Mouse (Mus musculus) spleen, adult 12 weeks (tissue): Measurements from ENCODE around the gene Rnf181.

ENCODE experiments used
- DNase-seq: peaks from one replicate; pipeline ENCODE4 v3.0.0; 2022; ENCODE audit warnings: low spot score

The Rnf181 gene

DNA sequence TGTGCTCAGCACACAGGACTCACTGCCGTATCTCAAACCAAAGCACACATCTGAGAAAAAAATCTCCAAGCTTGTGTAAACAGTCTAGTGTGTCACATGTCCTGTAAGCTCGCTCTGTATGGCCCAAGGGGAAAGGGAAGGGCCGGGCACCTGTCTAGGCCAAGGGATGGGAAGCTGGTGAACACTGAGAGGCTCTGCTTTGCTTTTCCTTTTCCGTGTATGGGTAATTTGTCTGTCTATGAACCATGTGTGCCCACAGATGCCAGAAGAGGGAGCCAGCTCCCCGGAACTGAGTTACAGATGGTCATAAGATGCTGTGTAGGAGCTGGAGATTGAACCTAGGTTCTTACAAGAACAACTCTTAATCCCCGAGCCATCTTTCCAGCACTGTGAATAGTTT lies 40.5 kb downstream of the Rnf181 start:
- no peak for DNase-seq

DNA sequence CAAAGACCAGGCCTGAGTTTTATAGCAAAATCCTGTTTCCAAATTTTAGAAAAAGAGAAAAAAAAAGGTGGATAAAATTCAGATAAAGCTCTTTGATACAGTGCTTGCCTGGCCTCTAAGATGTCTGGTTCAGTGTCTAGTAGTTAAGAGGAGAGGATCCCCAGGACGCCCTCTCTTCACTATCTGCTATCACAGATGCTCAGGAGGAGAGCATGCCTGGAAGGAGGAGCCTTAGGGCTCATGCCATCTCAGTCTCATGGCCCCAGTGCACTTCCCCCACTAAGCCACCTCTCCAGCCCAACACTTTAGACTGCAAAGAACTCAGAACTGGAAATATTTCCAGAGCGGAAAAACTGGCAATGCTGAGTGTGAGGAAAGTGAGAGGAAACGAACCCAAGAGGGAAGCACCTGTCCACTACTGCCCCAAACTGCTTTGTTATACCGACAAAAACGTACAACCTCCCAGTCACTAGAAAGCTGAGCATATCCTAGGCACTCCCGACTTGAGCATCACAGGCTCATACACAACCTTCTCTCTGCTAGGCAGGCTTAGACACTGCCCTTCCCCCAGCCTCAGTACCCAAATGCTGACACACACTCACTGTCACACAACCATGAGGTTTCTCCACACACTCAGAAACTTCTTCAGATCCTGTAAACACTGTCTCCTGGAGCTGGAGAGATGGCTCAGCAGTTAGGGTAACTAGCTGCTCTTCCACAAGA lies 42.8 kb downstream of the Rnf181 start:
- no peak for DNase-seq

DNA sequence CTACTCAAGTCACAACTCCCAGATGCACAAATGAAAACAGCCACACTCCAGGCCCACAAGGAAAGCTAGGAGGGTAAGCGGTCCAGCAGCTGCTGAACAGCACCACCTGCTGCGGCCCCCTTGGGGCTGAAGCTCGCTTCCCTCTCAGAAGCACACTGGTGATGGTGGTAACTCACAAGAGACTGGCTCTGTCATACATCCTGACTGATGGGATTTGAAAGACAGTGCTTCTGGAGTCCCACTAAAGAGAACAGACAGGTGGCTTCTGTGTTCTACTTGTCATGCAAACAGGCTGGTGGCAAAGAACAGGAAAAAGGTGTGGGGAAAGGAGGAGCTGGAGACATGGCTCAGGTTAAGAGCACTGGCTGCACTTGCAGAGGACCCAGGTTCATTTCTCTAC lies 43.8 kb downstream of the Rnf181 start:
- no peak for DNase-seq

DNA sequence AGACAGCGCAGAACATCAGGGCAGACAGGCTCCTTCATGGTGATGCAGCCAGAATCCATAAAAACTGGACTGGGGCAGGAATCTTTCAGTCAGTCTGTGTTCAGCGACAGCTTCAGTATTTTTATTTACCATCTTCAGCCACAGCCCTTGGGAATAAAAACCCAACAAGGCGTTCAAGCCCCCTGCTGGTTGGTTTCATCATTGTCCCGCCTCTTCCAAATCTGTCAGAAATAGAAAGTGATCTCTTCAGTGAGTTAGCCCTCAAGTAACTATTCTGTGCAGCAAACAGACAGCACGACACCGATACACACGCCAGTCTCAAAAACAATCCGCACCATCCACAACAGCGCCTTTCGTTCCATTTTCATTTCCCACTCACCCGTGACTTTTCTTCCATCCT lies 47.7 kb downstream of the Rnf181 start:
- DNase-seq, result peak; percentile 14

DNA sequence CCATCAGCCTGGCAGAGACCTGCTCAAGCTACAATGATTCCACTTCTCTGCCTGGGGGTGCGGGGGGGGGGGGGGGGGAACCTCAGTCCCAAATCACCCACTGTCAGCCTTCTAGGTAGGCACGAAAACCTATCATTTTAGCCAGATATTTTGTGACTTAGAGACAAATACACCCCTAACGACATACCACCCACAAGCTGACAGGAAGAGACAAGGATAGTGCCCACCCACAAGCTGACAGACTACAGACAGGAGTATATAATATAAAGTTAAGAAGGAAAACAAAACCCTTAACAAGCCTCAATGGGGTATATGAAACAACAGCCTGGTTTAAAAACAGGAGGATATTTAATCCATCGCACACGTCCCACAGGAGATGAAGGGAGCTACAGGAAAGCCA lies 48.3 kb downstream of the Rnf181 start:
- no peak for DNase-seq

DNA sequence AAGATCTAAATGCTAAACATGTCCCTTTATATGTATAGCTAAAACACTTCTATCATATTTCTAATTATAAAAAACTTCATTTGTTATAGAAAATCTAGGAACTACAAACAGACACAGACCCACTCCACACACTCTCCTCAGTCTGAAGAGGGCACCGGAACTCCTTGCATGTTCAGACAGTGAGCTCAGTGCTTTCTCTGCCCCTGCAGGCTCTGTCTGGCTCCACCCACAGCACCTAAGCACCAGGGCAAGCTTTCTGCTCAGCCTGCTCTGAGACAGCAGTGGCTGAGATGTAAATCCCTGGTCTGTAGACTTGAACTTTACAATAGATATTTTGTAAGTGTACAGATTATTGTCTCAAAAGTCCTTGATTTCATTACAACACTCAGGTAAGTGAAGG lies 50.7 kb downstream of the Rnf181 start:
- DNase-seq, result no peak

DNA sequence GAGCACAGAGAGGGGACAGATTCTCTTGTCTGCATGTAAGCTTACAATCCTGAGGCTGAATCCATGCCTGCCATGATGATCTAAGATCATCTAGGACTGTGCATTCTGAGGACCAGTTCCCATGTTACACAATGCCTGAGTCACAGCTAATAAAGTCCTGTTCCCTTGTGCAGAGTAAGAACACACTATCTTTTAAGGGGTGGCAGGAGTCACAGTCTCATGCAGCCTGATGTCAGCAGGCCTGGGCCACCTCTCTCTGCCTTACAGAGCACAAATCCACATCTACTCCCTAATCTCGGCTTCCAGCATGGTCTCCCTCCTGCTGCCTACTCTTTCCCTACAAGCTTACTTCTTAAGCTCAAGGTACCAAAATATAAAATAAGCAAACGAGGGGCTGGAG lies 51.4 kb downstream of the Rnf181 start:
- DNase-seq, result no peak

DNA sequence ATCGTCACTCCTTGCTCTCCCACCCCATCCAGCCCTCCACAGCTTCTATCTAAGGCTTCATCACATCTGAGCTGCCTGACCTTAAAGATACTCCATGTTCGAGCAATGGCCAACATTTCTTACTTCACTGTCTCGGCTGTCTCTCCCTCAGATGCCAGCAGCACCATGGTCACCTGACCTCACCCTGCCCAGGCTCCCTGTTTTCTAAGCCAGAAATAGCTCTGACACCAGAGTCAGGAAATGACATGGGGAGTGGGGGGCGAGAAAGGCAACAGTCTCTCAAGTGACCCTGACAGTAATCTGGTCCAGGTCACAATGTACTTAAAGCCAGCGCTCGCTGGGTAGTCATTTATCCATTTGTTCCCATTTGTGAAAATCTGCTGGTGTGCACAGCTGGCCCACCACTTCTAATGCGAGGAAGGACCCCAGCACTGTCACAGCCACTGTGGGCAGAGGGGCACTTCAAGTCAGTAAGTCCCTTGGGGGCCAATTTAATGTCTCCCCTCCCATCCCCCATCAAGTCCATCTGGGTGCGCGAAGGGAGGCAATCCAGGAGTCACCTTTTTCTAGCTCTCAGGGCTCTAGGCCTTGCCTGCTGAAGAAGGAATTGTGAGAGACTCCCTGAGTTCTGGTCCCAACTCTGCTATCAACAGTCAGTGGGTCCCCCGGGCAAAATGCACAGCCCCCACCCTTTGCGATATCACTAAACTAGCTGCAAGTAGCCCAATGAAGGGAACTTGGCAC lies 53.5 kb downstream of the Rnf181 start:
- DNase-seq, result no peak

DNA sequence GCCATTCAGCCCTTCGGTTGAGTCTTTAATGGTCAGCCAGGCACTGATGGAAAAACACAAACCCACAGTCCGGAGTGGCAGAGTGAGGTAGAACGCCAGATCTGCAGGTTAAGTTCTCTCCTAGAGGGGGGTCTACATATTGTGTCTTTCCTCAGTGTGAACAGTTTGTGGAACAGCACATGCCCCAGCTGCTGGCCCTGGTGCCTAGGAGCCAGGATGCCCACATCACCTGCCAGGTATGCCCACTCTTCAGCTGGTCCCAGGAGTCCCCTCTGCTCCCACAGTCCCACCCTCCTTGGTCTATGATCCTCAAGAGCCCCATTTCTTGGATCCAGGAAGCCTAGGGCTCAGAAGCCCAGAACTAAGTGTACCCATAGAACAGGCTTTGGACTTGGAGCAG lies 54.6 kb downstream of the Rnf181 start:
- no peak for DNase-seq
